Mouse (Mus musculus): Measurements from ENCODE around the gene Insl6. TPM values are rescaled to one million over a fixed set of nuclear protein-coding genes. Genes with fewer than 3 reads are reported as not detected.

Gene Insl6
- polyA plus RNA-seq, 1 experiment from 2014 or later, result 6.5 TPM

DNA sequence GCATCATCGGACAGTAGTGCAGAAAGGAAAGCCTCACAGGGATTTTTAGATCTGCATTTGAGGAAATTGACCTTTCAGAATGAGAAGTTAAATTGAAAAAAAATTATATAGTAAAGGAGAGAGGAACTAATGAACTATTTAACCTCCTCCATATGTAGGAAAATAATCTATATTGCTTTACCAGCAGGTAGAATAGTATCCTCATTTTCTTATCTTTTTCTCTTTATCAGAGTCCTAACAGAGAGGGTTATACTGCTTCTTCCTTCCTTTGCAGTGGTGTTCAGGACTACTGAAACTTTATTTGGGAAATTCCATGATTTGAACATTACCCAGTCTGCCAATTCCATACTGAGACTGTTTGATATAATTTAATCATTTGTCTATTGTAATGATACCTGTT is 27.8 kb downstream of the Insl6 start:
- Histone ChIP-seq H3K27ac (no peak overlapping the region), H3K36me3 (peaks cover 37% of the 10 kb centered on the region), H3K4me3 (no peak overlapping the region), H3K9me3 (no peaks in the 10 kb centered on the region), H3K27me3 (ENCODE audit: insufficient read depth, poor library complexity, severe bottlenecking) (no peaks in the 10 kb centered on the region), H3K4me1 (peaks cover 6% of the 10 kb centered on the region; the same call in 1 of the 2 replicates)
- 96% methylated on average over 1 of the region's 1 CpGs for WGBS
- DNase-seq (ENCODE audit: low spot score), result no peak

DNA sequence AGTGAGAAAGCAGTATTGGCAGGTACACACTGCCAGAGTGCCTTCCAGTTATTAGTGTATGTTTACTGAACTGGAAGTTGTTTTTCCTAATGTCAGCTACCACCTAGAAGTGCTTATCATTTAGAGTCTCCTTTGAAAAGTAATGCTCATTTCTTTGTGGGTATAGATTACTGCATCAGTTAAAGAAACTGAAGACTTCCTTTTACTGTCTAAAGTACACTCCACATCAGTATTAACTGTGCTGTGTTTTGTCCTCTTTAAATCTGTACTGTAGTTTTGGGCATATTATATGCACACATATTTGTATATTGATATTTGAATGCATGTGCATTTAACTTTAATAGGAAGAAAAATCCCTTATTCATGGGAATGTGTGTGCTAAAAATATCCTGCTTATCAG is 29.0 kb downstream of the Insl6 start:
- Histone ChIP-seq H3K27ac (no peak overlapping the region), H3K4me1 (peaks cover 9% of the 10 kb centered on the region; the same call in 1 of the 2 replicates), H3K36me3 (peaks cover 43% of the 10 kb centered on the region), H3K4me3 (no peak overlapping the region), H3K27me3 (ENCODE audit: insufficient read depth, poor library complexity, severe bottlenecking) (no peaks in the 10 kb centered on the region), H3K9me3 (no peaks in the 10 kb centered on the region)
- no peak for DNase-seq (ENCODE audit: low spot score)

DNA sequence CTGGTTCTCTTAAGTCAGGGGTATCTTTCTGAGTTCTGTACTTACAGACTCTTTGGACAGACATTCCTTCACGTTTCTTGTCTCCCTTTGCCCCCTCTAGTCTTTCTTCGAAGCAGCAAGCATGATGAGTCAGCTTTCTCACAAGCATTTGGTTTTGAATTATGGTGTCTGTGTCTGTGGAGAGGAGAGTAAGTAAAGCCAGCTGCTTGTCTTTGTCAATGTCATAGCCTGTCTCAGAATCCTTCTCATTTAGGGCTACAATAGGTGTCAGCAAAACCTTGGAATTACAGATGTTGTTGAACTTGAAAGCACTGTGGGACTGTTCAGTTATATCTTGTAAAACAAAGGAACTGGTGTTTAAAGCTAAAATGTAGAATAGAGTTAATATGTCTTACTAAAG is 30.4 kb downstream of the Insl6 start:
- peaks cover 9% of the 10 kb centered on the region; the same call in 1 of the 2 replicates for H3K4me1 ChIP-seq
- no peaks in the 10 kb centered on the region for H3K27me3 ChIP-seq (ENCODE audit: insufficient read depth, poor library complexity, severe bottlenecking)
- no peaks in the 10 kb centered on the region for H3K9me3 ChIP-seq
- H3K4me3 ChIP-seq, result no peak overlapping the region
- H3K36me3 ChIP-seq, result peaks cover 40% of the 10 kb centered on the region
- no peak overlapping the region for H3K27ac ChIP-seq
- 62% methylated on average over 2 of the region's 2 CpGs for WGBS
- no peak for DNase-seq (ENCODE audit: low spot score)

DNA sequence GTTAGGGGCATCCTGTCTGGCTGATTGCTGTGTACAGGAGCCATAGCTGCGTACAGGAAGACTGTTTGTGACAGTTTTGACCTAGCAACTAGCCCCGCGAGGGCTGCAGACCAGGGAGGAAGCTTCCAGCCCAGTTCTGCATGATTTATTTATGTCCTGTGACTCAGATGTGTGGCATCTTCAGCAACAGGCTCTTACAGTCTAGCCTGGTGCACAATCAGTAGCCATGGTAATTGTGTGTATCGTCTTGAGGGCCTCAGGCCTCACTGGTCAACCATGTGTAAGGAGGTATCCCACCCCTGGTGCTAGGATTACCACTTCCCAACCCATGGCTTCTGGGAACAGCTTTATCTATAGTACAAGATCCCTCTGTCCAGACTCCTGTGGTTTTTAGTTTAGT is 32.6 kb downstream of the Insl6 start:
- no peak overlapping the region for H3K27ac ChIP-seq
- 64% methylated on average over 4 of the region's 4 CpGs for WGBS
- no peak overlapping the region for H3K4me3 ChIP-seq
- no peaks in the 10 kb centered on the region for H3K27me3 ChIP-seq (ENCODE audit: insufficient read depth, poor library complexity, severe bottlenecking)
- H3K9me3 ChIP-seq, result no peaks in the 10 kb centered on the region
- H3K36me3 ChIP-seq, result peaks cover 34% of the 10 kb centered on the region
- peaks cover 6% of the 10 kb centered on the region; the same call in 1 of the 2 replicates for H3K4me1 ChIP-seq
- DNase-seq (ENCODE audit: low spot score), result no peak

DNA sequence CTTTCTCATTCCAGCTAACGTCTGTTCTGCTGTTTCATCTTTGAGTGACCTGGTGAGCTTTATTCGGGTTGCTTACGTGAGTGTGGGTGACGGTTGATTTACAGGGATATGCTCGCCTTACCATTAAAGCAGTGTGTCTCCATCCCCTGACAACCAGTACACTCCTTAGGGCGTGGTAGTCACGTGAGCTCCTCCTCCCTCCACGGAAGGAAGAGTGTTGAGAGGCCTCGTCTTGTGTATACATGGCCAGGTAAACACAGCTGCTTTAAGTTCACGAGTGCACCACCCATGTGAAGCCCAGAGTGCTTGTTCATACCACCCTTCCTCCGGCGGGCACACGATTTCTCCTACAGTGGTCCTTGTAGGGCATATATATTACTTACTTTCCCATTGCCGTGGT is 33.6 kb downstream of the Insl6 start:
- no peak overlapping the region for H3K4me3 ChIP-seq
- no peaks in the 10 kb centered on the region for H3K27me3 ChIP-seq (ENCODE audit: insufficient read depth, poor library complexity, severe bottlenecking)
- no peaks in the 10 kb centered on the region for H3K9me3 ChIP-seq
- H3K36me3 ChIP-seq, result peaks cover 32% of the 10 kb centered on the region
- peaks cover 6% of the 10 kb centered on the region; the same call in 1 of the 2 replicates for H3K4me1 ChIP-seq
- WGBS, result 85% methylated on average over 14 of the region's 14 CpGs
- no peak overlapping the region for H3K27ac ChIP-seq
- DNase-seq (ENCODE audit: low spot score), result no peak

DNA sequence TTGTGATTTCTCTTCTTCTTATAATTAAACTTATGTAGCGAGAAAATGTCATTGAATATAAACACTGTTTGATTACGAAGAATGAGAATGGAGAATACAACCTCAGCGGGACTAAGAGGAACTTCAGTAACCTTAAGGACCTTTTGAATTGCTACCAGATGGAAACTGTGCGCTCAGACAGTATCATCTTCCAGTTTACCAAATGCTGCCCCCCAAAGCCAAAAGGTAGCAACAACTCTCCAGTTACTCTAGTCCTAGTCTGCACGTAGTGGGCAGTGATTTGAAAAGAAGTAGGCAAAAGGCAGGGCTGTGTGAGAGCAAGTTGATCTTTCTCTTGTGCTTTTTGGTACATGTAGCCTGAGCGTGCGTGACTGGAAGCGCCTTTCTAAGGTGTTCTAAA is 37.3 kb downstream of the Insl6 start:
- no peaks in the 10 kb centered on the region for H3K27me3 ChIP-seq (ENCODE audit: insufficient read depth, poor library complexity, severe bottlenecking)
- no peak overlapping the region for H3K27ac ChIP-seq
- no peak for DNase-seq (ENCODE audit: low spot score)
- WGBS, result 74% methylated on average over 8 of the region's 8 CpGs
- peaks cover 9% of the 10 kb centered on the region; the same call in 1 of the 2 replicates for H3K4me1 ChIP-seq
- H3K4me3 ChIP-seq, result no peak overlapping the region
- peaks cover 40% of the 10 kb centered on the region for H3K36me3 ChIP-seq
- no peaks in the 10 kb centered on the region for H3K9me3 ChIP-seq

DNA sequence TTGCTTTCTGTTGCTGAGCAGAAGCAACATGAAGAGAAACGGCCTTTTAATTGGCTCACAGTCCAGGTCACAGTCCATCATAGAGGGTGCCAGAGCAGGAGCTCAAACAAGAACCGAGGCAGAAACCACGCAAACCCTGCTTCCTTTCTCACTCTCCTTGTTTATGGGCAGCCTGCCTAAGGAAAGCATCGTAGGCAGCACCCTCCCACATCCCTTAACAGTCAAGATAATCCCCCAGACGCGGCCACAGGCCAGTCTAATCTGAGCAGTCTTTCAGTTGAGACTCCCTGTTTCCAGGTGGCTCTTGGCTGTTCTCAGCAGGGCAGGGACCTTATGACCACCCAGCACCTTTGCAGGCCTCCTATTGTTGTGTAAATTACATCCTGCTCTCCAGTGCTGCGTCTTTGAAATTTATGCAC is 39.7 kb downstream of the Insl6 start:
- WGBS, result 36% methylated on average over 7 of the region's 7 CpGs

DNA sequence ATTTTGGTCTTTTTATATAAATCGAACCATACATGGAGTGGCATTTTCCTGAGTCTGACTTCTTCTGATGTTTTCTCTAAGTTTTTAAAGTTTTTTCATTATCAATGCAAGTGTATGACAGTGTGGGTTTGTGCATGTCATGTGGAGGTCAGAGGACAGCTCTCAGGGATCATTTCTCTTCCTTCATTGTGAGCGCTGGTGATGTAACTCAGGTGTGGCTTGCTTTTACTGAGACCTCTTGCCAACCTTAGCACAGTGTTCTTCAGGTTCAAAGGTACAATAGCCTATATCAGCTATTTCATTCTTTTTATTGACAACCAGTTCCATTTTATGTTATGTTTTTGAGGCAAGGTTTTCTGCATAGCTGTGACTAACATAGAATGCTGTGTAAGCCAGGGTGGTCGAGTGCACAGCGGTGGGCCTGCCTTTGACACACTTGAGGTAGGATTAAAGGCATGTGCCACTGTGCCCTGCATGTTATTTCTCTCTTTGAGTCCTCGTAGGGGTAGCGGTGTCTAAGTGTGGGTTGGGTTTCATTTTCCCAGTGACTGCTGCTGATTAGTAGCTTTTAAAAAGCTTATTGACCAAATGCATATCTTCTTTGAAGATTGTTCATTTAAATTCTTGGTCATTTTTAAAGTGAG is 46.1 kb downstream of the Insl6 start:
- DNase-seq (ENCODE audit: low spot score), result no peak
- Histone ChIP-seq H3K4me1 (no peaks in the 10 kb centered on the region), H3K36me3 (peaks cover 18% of the 10 kb centered on the region), H3K27me3 (ENCODE audit: insufficient read depth, poor library complexity, severe bottlenecking) (no peaks in the 10 kb centered on the region), H3K9me3 (no peaks in the 10 kb centered on the region), H3K27ac (no peak overlapping the region), H3K4me3 (no peak overlapping the region)
- WGBS, result 87% methylated on average over 6 of the region's 6 CpGs

More for the DNA sequence above, 39.7 kb downstream of the Insl6 start:
- Histone ChIP-seq H3K9me3 (no peaks in the 10 kb centered on the region), H3K27me3 (ENCODE audit: insufficient read depth, poor library complexity, severe bottlenecking) (no peaks in the 10 kb centered on the region), H3K27ac (no peak overlapping the region), H3K4me3 (no peak overlapping the region), H3K4me1 (peaks cover 3% of the 10 kb centered on the region; the same call in 1 of the 2 replicates), H3K36me3 (peaks cover 28% of the 10 kb centered on the region)
- no peak for DNase-seq (ENCODE audit: low spot score)

DNA sequence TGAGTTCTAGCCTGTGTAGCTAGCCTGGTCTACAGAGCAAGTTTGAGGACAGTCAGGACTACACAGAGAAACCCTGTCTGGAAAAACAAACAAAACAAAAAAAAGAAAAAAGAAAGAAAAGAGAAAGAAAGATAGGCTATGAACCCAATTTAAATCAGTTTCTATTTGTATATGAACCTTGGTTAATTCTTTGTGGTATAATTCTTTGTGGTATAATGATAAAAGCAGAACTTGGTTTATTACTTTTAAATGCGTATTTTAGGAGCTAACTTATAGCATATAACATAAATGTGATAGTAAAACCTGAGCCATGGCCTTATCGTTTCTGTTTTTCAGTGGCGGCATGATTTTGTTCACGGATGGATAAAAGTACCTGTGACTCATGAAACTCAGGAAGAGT is 48.7 kb downstream of the Insl6 start:
- no peaks in the 10 kb centered on the region for H3K27me3 ChIP-seq (ENCODE audit: insufficient read depth, poor library complexity, severe bottlenecking)

DNA sequence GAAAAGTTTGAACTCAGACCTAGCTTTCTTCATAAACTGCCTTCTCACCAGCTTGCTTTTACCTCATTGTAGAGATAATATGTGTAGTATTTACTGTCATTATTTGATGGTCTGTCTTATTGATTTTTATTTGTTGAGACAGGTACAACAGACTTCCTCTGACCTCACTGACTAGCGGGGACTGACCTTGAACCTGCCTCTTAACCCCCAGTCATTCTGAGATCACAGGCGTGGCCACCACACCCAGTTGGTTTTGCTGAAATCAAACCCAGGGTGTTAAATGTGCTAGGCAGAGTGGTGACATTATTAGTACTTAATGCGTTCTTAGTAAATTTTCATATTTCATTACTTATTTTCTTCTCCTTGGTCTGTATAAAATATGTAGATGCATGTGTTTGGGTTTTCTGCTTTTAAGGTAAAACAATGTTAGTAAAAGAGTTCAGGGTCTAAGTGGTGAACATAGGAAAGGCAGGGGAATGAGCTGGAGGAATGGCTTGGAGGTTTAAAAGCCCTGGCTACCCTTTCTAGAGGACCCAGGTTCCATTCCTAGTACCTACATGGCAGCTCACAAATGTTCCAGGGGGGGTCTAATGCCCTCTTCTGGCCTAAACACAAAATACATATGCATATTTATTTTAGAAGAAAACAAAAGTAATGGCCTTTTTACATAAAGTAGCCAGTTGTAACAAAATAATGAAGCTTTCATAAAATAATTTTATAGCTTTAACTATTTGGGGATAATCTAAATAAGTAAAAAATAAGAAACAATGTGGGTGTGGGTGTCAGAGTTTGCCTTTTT is 52.9 kb downstream of the Insl6 start:
- peaks cover 11% of the 10 kb centered on the region for H3K36me3 ChIP-seq
- H3K4me1 ChIP-seq, result peaks cover 10% of the 10 kb centered on the region; the same call in 1 of the 2 replicates
- DNase-seq (ENCODE audit: low spot score), result no peak
- no peak overlapping the region for H3K27ac ChIP-seq
- H3K27me3 ChIP-seq (ENCODE audit: insufficient read depth, poor library complexity, severe bottlenecking), result no peaks in the 10 kb centered on the region
- WGBS, result 90% methylated on average over 3 of the region's 3 CpGs
- H3K9me3 ChIP-seq, result no peaks in the 10 kb centered on the region
- H3K4me3 ChIP-seq, result no peak overlapping the region

More for the DNA sequence above, 48.7 kb downstream of the Insl6 start:
- WGBS, result 95% methylated on average over 4 of the region's 4 CpGs
- no peak for DNase-seq (ENCODE audit: low spot score)
- H3K4me1 ChIP-seq, result no peaks in the 10 kb centered on the region; the same call in 1 of the 2 replicates
- no peak overlapping the region for H3K4me3 ChIP-seq
- no peaks in the 10 kb centered on the region for H3K9me3 ChIP-seq
- H3K36me3 ChIP-seq, result peaks cover 14% of the 10 kb centered on the region
- no peak overlapping the region for H3K27ac ChIP-seq

Other genes starting within 250 kb of the Insl6 start
- gene Rcl1, start 224.0 kb downstream of the Insl6 start, polyA plus RNA-seq (2016; fragmentation: Nextera tagmentation; extraction: Ambion mirVana), result 38.9 and 64.4 TPM in 2 replicates
- gene Jak2, start 73.5 kb downstream of the Insl6 start, polyA plus RNA-seq (2016; fragmentation: Nextera tagmentation; extraction: Ambion mirVana), result 7.8 and 8.1 TPM in 2 replicates
- 0.38 TPM in 1 of 2 replicates, not detected in the other for gene Rln1, start 9.3 kb upstream of the Insl6 start, polyA plus RNA-seq (2016; fragmentation: Nextera tagmentation; extraction: Ambion mirVana)
- gene Plgrkt, start 42.0 kb upstream of the Insl6 start, polyA plus RNA-seq (2016; fragmentation: Nextera tagmentation; extraction: Ambion mirVana), result 41.5 and 42.5 TPM in 2 replicates
- gene Cd274, start 42.1 kb upstream of the Insl6 start, polyA plus RNA-seq (2016; fragmentation: Nextera tagmentation; extraction: Ambion mirVana), result 0.39 and 0.41 TPM in 2 replicates
- gene Pdcd1lg2, start 85.6 kb upstream of the Insl6 start, polyA plus RNA-seq (2016; fragmentation: Nextera tagmentation; extraction: Ambion mirVana), result not detected in 2 replicates
- 6.6 and 8.9 TPM in 2 replicates for gene Ric1, start 196.9 kb upstream of the Insl6 start, polyA plus RNA-seq (2016; fragmentation: Nextera tagmentation; extraction: Ambion mirVana)

All from heart, embryonic 10.5 days (tissue).